Mouse (Mus musculus): Measurements from ENCODE around the gene Katnb1.

Katnb1 gene

DNA sequence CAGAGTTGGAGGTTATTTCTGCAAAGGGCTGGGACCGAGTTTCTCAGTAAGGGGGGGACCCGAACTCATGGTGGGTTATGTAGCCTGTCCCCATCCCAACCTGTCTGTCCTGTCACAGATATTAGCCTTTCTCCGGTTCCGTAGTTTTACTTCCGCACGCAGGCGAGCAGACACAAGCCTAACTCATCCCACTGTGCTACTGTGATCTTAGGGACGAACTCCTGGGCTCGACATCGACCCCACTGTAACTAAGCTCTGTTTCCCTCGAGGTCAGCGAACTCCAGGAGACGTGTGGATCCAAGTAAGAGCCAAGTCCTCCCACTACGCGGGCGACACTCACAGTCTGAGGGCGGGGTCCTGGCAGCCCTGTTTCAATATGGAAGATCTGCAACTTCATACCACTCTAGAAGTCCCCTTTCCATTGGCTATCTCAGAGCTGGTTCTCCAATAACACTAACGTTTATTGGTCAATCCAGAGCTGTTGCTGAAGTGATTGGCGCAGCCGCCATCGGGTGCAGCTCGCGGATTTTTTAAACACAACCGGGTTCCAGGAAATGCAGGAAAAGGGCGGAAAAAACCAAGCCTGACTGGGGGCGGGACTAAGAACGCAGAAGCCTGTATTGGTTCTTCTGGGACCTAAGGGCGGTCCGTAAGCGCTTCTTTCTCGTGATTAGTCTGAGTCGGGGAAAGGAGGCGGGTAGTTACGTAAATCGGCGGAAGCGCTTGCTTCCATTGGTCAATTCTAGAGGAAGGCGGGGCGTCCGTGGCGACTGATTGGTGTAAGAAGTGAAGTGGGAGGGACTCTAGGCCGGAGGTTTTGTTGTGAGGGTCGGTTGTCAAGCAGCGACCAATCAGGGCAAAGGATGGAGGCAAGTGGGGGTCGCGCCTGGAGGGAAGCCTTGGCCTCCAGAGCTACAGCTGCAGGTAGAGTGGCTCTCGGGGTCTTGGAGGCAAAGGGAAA lies at the start of gene Katnb1:
Gene Katnb1, plus strand, starts transcription at position 806 of the 961 bp plus-strand sequence.
- DNase-seq (ENCODE audit: low spot score in 2 of 2) = peak; percentile 98 to 99

- peak in 1 of 2 experiments; percentile 12 for DNase-seq (ENCODE audit: low spot score in 2 of 2)
Measured at GRCm38 (mm10) chr8:95037106-95037925, 43.7 kb upstream of the Katnb1 start.

DNA sequence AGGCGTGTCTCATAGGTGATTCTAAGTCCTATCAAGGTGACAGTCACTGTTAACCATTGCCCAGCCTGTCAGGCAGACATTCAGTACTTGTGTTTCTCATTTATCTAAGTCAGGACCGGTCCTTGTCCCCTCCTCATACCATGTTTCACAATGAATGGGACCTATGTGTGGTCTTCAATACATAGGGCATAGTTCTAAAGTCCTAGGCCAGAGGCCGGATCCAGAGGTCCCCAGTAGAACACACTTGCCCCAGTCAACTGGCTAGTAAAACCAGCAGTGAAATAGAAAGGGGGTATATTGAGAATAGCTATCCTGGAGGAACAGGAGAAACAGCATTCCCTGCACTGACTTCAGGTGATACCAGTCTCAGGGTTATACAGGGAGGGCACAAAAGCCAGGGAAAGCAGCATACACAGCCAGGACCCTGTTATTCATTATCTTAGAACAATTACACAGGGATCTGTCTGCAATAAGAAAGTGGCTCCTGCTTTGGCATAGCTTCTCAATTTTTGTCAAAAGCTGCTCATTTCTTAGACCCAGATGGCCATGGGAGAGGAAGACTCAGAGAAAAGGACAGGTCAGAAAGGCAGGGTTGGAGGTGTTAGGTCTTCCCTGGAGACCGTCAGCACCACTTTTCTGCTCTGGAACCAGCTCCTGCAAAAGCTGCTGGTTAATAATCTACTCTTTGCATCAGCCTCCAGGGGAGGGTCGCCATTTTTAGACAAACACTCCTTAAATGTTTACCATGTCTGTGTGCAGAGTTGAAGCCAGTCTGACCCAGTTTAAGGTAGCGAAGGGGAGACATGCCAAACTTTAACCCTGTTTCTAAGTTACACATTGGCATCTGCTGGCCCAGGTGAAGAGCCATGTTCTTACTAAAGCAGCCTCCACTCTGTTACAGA lies 38.9 kb upstream of the Katnb1 start:
- no peak for DNase-seq (ENCODE audit: low spot score in 2 of 2)

- no peak for DNase-seq (ENCODE audit: low spot score in 2 of 2)
Measured at GRCm38 (mm10) chr8:95044811-95045210, 36.2 kb upstream of the Katnb1 start.

- no peak for DNase-seq (ENCODE audit: low spot score in 2 of 2)
Measured at GRCm38 (mm10) chr8:95046982-95047381, 34.0 kb upstream of the Katnb1 start.

GRCm38 (mm10) chr8:95047884-95048680 lies 32.9 kb upstream of the Katnb1 start:
- DNase-seq (ENCODE audit: low spot score in 2 of 2) = no peak

GRCm38 (mm10) chr8:95049636-95050035 lies 31.4 kb upstream of the Katnb1 start:
- no peak for DNase-seq (ENCODE audit: low spot score in 2 of 2)

GRCm38 (mm10) chr8:95054438-95054837 lies 26.5 kb upstream of the Katnb1 start:
- DNase-seq (ENCODE audit: low spot score in 2 of 2) = no peak

GRCm38 (mm10) chr8:95054927-95055510 lies 26.0 kb upstream of the Katnb1 start, which contains the start of gene Drc7:
TSS of gene Drc7 (plus strand) at chr8:95055103.
- DNase-seq (ENCODE audit: low spot score in 2 of 2) = no peak

DNA sequence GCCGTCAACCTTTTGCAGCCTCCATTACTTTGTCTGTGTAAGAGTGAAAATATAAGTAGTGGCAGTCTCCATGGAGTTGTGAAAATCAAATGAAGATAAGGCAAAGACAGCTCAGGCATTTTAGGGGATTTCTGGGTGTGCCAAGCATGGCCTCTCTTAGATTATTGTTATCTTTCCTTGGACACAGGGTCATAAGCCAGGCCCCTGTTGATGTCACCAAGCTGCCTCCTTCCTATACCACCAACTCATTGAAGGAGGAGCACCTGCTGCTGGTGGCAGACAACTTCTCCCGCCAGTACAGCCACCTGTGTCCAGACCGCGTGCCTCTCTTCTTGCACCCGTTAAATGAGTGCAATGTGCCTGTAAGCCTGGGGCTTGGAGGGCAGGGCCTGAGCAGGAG lies 24.6 kb upstream of the Katnb1 start:
- DNase-seq (ENCODE audit: low spot score in 2 of 2) = no peak

GRCm38 (mm10) chr8:95058661-95059060 lies 22.3 kb upstream of the Katnb1 start:
- no peak for DNase-seq (ENCODE audit: low spot score in 2 of 2)

DNA sequence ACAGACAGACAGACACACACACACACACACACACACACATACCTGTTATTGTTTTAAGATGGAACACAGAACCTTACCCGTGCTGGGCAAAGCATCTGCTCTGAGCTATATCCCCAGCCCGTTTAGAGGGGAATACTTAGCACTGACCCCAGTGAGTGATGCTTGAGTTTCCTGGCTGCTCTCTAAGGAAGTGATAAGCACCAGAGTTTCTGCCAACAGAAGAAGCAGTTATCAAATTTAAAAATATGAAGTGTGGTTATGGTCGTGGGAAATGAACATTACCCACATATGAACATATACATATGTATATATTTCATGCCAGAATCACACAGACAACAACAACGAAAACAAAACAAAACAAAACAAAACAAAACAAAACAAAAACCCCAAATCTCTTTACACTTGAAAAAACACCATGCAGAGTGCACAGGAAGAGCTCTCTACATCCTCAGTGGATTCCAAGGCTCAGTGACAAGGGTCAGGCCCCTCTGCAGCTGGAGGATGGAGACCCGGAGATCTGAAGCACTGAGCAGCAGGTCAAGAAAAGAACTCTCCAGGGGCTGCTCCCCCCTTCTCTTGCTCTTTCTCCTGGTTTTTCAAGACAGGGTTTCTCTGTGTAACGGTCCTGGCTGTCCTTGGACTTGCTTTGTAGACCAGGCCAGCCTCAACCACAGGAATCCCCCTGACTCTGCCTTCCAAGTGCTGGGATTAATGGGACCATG lies 21.0 kb upstream of the Katnb1 start:
- DNase-seq (ENCODE audit: low spot score in 2 of 2) = no peak

GRCm38 (mm10) chr8:95064531-95064930 lies 16.5 kb upstream of the Katnb1 start:
- no peak for DNase-seq (ENCODE audit: low spot score in 2 of 2)

DNA sequence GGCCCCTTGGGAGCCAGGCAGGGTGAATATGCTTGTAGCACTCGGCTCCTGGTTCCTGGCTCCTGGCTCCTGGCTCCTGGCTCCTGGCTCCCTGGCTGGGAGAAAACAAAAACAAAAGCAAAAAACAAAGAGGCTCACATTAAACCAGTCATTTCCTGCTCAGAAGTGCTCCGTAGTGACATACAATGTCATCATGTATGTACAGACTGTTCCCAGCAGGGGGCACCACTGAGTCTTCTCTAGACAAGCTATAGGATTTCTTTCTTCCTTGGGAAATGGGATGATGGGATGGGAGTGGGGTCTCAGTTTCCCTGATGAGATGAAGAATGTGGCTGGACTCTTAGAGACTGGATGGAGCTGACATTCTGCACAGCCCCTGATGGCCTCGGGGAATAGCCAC lies 13.4 kb upstream of the Katnb1 start:
- DNase-seq (ENCODE audit: low spot score in 2 of 2) = peak in 1 of 2 experiments; percentile 57

DNA sequence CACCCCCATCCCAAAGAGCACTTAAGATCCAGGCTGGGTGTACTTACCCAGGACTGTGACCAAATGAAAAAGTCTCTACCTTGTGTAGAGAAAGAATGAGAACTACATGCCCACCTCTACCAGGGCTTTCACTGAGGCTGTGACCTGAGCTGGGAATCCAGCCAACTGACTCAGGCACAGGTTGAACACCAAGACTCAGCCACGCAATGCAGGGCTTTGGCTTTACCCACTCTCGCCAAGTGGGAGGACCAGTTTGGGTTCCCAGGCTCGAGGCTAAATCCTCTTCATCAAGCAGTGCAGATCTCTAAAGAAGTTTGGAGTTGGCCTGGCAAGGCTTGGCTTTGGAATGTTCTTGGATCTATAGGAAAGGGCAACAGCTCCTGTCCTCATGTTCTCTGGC lies 5.5 kb upstream of the Katnb1 start:
- no peak for DNase-seq (ENCODE audit: low spot score in 2 of 2)

DNA sequence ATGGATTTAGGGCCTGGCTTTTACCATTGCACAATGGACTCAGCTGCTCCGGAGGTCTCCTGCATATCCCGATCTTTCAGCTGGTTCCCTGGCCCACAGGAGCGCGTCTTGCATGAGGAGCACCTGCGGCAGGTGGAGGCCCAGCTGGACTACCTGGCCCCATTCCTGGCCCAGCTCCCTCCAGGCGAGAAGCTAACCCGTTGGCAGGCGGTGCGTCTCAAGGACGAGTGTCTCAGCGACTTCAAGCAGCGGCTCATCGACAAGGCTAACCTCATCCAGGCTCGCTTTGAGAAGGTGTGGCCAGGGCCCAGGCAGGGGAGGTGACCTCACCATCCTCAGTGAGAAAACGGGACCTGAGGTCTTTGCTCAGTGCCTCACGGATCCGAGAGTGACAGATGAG lies 4.8 kb upstream of the Katnb1 start:
- DNase-seq (ENCODE audit: low spot score in 2 of 2) = no peak

GRCm38 (mm10) chr8:95078055-95078454 lies 2.9 kb upstream of the Katnb1 start:
- DNase-seq (ENCODE audit: low spot score in 2 of 2) = no peak

DNA sequence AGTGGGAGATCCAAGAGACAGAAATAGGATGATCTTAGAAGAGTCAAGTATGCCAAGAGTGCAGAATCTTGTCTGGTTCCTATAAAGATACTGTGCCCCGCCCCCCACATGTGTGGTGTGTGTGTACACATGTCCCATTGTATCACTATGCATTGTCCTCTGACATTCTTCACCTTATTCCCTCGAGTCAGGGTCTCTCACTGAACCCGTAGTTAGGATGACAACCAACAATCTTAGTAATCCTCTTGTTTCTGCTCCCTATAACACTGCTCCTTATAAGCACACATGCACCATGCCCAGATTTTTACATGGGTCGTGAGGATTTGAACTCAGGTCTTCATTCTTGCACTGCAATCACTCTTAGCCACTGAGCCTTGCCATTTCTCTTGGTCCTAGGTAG lies 1.7 kb upstream of the Katnb1 start:
- DNase-seq (ENCODE audit: low spot score in 2 of 2) = no peak

- DNase-seq (ENCODE audit: low spot score in 2 of 2) = peak in 1 of 2 experiments; percentile 18
Measured at GRCm38 (mm10) chr8:95081650-95082049, 664 bp downstream of the Katnb1 start.

DNA sequence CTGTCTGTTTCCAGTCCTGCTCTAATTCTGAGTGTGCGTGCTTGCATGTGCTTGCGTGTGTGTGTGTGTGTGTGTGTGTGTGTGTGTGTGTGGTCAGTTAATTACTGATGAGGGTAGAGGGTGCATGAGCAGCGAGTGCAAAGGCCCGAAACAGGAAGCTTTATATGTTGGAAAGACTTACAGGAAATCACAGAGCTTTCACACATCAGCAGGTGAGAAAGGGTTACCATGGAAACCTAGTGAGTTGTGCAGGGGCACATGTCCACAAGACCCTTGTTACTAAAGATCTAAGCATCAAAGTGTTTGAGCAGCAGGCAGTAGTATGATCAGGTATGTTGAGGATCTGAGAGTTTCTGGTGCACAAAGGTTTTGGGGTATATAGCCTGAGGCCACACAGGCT lies 3.3 kb downstream of the Katnb1 start:
- DNase-seq (ENCODE audit: low spot score in 2 of 2) = no peak

Data from spleen, postnatal 36 days (tissue).